Mouse (Mus musculus) layer of hippocampus, adult 9-10 months (tissue): ENCODE data around the gene Fhdc1.

Experiments
- DNase-seq: peaks from one replicate; pipeline ENCODE4 v3.0.0; 2022; ENCODE audit warnings: low spot score

Fhdc1 gene

DNA sequence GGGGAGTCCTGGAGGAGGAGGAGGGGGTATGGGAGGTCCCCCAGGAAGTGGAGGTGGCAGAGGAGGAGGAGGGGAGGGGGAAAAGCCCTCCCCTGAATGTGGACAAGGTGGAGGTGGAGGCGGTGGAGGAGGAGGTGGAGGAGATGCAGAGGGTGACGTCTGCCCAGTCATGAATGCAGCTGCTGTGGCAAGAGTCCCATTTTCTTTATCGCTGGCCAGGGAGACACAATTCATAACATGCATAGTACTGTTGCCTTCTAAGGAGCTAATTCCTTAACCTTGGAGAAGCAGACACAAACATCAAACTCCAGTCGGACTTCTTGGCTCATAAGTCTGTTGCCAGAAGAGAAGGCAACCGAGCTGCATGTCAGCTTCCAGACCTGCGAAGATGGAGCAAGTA lies 5.8 kb downstream of the Fhdc1 start:
- no peak for DNase-seq

DNA sequence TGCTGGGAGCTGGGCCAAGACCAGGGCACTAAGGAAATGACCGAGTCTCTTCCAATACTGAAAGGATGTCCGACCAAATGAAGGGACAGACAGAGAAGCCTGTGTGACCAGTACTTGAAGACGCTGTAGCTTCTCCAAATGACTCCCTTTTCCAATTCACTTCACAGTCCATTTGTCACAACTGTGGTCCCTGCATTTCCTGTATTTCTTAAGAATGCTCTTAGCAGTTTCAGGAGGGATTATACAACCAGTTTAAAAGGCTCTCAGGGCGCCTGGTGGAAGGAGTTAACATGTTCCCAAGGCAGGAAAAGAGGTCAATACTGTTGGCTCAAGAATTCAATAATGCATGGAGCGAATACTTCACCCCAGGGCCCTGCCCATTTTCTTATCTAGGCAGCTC lies 7.3 kb downstream of the Fhdc1 start:
- DNase-seq, result no peak

DNA sequence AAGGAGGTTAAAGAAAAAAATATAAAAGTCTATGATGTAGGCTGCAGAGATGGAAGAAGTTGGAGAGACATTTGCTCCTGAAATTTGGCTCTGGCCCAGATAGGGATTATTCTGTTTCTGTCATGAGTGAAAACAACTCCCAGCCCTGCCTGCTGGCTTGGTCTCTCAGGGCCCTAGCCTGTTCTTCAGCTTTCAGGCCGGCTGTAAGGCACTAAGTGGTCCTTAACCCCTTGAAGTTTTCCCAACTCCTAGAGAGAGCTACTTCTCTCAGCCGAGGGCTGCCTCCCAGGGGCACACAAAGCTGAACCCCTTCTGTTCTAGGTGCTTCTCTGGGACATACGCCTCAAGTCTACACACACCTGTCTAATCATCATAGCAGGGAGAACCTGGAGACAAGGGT lies 7.7 kb downstream of the Fhdc1 start:
- no peak for DNase-seq

DNA sequence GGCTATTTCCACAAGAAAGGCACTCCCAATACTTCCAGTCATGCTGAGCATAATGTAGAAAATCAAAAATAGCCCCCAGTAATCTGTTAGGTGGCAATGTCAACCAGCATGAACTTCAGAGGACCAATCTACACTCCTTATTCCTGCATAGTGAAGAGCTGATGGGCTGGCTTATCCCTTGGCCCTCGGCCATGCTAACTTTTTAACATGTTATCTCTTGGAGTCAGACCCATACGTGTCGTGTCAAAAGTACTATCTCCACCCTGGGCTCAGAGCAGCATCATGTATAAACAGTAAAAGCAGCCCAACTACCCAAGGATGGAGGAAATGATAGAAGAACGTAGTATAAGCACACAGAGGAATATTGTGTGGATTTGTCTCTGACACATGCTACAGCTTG lies 9.1 kb downstream of the Fhdc1 start:
- no peak for DNase-seq

DNA sequence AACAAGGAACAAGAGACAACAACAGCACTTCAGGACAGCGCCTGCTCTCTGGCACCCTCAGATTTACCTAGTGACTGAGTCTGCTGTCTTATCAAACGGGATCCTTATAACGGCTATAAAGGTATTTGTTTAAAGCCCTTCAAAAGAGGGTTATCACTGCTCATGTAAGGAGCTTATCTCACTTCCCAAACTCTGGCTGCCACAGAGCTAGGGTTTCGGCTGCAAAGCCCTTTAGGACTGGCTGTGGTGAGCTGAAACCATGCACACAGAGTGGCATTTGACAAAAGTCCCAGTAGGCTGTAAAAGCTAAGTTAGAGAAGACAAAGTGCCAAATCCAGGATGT lies 12.1 kb downstream of the Fhdc1 start:
- DNase-seq, result no peak

DNA sequence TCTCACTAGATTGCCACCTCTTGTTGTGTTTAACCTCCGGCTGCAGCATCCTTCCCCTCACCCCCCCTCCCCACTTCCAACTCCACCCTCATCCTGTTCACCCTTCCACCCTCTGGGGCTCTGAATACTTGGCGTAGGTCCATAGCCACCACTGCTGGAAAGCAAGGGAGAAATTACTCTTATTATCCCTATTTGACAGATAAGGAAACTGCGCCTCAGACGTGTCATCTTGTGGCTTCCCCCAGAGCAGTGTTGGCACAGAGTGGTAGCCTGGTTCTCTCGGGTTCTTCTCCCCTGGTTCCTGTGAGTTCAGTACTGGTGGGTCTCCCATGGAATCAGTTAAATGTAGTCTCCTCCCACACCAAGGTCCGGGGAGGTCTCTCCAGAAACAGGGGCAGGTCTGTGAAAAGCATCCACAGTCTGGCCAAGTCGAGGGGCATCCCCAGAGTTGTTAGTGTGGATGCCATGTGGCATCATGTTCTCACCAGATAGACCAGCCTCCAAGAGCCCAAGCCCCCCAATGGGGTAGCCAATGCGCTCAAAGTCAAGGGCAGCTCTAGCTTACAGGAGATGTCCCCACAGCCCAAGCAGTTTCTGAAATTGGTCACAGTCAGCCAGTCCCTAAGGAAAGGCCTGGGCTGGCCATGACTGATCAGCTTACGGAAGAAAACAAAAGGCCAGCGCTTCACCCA lies 12.7 kb downstream of the Fhdc1 start:
- DNase-seq, result no peak

DNA sequence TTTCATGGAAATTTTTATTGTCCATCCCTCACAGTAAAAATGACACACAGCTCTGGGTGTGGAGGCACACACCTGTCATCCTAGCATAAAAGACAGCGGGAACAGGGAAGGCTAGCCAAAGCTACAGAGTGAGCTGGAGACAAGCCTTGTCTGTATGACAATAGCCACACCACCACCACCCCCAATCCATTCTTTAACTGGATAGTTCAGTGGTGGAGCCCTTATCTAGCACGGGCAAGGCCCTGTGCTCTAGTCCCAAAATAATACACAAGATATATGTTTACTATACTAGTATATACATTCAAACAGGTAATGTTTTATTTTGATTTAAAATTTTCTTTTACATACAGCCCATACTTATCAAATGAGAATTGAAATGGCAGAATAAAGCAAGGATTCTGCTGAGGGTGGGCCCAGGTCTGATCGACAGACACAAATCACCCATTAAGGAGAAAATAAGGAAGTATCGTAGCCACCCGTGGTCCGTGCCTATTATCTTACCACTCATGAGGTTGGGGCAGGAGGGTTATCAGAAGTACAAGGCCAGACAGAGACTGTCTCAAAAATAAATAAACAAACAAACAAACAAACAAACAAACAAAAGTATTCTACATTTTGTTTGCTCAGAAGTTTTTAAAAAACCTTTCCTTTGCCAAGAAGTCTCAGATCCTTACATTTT lies 14.3 kb downstream of the Fhdc1 start:
- DNase-seq, result no peak

DNA sequence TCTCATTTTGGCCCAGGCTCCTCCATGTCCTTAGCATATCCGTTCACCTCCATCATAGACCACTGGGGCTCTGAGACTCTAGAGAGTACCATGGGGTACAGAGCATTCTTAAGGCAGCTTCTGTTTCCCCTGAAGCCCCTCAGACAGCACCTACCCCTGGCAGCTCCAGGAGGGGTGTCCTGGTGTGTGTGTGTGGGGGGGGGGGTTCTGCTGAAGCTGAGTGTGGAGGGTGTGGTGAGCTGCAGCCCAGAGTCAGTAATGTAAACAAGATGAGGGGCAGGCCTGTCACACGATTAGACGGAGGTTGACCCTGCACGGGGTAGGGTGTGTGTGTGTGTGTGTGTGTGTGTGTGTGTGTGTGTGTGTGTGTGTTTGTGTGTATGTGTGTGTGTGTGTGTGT lies 18.5 kb downstream of the Fhdc1 start:
- DNase-seq, result no peak

DNA sequence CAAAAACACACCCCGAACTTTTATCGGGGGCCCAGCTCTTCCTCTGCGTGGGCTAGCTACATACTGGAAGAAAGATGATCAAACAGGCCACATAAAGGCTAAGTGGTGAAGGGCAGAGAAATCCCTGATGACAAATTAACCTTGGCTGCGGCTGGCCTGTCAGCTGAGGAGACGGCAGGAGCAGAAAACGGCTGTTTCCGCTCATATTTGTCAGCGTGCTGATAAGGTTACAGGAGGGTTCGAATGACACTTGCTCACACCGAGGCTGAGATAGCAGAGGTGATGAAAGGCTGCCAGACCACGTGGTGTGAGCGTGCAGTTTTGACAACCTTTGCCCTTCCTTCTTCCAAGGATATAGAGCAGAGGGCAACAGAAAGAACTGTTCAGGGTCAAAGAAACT lies 19.3 kb downstream of the Fhdc1 start:
- no peak for DNase-seq

DNA sequence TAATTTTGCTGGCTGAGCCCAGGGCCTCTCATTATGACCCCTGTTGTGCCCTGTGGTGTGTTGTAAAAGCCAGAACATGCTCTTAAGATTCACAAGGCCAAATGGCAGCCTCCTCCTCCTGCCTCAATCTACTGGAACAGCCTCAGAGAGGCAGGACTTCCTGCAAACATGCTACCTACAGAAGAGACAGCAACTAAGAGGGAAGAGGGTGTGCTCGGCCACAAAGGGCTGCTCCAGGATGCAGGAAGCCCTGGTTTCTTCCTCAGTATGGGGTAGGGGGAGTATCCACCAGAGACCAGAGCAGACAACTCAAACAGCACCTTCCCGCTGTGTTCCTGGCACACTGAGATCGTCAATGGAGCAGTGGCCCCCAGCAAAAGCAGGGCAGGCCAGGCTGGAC lies 19.7 kb downstream of the Fhdc1 start:
- DNase-seq, result no peak

DNA sequence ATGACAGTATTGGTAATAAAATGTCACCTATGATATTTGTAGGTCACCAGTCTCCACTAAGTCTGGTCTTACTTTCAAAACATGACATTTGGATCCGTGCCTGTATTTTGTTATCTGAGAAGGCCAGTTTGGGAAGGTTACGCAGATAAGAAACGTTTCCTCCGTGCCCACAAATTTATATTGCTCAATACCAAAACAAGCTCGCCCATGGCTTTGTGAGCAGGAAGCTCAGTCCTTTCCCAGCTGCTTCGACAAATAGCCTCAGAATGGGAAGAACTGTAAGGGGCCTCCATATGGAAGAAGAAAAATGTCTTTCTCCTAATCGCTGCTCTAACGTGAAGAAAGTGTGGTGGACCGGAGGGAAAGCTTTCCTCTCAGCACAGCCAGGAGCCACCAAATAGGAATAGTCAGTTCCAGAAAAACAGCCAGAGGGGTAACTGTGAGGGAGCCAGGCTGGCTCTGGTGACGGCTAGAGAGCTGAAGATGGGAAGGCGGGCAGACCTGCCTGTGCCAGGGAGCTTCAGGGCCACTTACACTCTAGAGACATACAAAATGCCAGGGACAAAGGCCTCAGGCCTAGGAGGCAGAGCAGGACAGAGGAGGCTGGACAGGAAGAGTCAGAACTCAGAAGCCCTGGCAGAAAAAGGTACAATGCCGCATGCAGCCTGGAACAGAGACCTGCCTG lies 24.4 kb downstream of the Fhdc1 start:
- no peak for DNase-seq

DNA sequence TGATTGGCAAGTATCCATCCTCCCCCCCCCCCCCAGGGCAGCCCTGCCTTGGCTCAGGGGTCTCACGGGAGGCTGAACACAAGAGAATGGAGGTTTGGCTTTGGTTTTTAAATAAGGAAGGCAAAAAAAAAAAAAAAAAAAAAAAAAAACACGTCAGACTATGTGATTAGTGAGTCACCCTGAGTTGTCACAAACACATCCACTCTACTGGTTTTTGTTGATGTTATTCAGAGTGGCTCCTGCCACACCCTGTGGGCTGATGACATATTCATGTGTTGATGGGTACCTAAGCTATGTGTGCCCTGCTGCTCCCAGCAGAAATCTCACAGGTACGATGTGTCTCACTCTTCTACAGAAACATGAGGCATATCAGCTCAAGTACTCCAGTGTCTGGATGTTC lies 29.6 kb downstream of the Fhdc1 start:
- no peak for DNase-seq

DNA sequence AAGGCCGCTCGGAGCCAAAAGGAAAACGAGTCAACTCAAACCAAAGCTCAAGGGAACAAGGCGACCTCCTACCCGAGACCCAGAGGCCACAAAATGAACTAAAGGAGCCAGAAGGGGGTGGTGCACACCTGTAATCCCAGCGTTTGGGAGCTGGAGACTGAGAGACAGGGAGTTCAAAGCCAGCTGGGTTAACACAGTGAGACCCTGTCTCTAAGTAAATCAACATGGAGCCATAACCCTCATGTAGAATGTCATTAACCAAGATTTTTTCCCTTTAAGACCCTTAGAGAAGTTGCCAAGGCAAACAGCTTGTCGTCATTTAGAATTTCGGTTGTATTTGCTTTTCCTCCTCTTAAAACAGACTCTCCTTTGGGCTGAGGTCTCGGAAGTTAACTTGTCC lies 31.2 kb downstream of the Fhdc1 start:
- DNase-seq, result no peak

DNA sequence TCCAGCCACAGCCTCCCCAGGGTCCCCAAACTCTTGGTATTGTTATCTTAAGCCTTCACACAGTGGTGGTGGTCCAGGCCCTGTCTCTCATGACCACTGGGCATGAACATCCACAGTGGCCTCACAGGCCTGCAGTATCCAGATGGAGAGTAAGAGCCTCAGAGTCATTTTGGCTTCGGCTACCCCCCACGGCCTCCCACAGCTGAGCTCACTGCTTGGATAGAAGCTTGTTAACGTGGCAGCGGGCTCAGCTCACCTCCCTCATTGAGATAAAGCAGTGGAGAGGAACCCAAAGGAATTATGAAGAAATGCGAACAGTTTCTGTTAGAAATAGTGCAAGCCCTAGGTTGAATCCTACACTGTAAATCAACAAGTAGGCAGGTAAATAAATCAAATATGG lies 32.4 kb downstream of the Fhdc1 start:
- no peak for DNase-seq

DNA sequence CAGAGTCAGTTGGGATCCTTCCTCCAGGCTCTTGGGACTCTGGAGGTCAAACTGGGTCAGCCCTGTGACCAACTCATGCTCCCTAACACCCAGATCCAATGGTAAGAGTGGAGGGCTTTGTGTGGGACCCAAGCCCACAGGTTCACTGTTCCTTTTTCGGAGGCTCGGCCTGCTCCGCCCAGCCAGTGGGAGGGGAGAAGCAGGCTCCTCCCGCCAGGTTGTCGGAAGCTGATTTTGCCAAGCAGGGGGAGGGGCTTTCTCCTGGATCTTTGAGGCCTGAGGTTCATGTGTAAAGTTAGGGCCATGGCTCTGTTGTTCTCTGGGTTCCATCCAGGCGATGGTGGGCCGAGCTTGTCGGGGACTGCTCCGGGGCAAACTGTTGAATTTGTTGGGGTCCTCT lies 34.4 kb downstream of the Fhdc1 start:
- no peak for DNase-seq

DNA sequence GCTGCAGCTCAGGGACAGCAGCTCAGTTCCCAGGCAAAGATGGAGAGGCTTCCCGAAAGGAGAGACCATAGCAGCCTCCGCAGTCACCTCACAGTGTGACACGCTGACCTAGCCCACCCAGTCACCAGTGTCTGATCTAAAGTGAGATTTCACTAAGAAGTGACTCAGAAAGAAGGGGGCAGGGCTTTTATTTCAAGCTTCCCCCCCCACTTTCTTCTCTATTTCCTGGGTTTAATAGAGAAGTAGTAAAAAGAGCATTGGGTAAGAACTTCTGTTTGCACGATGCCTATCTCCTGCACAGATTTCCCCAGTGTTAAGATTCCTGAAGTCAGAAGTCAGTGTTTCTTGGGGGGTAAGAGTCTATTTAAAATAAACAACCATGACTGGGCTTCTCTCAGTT lies 37.3 kb downstream of the Fhdc1 start:
- no peak for DNase-seq

DNA sequence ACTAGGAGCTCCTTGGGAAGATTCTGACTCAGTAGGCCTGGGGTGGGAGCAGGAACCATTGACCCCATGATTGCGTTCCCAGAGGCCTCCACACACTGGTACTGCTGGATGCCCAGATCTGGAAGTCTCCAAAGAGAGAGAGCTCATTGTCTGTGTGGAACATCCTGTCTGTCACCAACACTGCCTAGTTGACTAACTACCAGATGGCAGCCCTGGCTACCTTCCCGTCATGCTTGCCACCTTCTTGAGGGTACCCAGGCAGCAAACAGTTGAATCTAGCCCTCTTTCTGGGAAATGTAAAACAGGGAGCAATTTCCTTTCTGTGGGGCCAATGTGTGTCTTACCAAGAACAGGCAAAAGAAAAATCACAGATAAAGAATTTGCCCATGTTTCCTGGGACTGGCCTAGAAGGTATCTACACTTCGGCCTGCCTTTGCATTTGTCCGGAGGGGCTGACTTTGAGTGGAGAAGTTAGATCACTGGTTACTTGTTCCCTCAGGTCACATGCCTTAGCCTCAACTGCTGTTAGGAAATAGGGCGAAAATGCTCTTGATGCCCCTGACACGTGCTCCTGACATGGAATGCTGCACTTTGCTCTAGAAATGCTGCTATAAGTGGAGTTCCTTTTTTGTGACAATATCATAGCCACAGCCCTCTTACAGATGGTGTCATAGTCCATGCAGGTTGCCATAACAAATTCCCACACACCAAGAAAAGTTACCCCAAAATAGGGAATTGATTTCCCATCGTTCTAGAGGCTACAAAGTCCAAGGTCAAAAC lies 40.6 kb downstream of the Fhdc1 start:
- peak; percentile 40 for DNase-seq

DNA sequence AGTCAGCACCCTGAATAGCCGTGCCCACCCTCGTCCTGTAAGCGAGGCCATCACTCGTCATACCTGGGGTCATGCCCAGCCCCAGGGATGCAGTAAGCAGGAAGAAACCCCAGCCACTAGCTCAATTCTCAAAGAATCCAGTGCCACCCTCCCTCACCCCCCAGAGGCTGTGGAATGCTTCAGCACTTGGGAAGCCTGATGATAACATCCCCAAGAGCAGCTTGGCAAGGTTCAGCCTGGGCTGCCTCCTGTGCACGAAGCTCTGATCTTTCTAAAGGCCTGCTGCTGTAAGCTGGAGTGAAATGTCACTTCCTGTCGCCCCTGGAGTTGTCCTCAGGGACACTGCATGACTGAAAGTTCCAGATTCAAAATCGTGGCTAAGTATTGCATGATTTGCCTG lies 41.4 kb downstream of the Fhdc1 start:
- no peak for DNase-seq

DNA sequence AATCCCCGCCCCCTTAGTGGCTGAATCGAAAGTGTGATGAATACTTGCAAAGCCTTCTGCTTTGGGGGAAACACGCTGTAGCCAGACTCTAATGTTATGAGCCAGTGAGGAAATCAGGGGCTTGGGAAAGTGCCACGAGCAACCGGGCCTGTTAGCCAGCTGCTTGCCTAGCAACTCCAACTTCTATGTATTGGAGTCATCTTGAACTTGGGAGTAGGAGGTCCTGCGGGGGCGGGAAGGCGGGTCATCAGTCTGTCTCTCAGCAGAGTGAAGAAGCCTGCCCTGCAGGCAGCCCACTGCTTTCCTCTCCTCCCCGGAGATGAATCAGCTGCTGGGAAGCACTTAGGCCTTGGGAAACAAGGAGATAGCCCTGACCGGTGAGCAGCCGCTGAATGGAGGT lies 42.1 kb downstream of the Fhdc1 start:
- peak; percentile 20 for DNase-seq

DNA sequence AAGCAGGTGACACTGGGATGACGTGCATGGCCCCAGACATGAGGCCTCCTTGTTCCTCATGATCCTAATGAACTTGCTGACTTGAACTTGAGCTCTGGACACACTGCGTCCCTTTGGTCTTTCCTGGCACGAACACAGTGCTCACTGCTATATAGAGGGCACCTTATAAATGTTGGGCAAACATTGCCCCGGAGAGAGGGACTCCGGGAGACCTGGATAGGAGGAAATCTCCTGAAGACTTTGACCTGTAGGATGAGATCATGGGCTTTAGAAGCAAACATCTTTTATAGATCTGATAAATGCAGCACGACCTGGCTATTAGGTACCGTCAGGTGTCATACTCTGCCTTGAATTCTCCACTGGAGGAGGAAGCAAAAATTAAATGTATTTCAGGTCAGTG lies 43.3 kb downstream of the Fhdc1 start:
- DNase-seq, result no peak

DNA sequence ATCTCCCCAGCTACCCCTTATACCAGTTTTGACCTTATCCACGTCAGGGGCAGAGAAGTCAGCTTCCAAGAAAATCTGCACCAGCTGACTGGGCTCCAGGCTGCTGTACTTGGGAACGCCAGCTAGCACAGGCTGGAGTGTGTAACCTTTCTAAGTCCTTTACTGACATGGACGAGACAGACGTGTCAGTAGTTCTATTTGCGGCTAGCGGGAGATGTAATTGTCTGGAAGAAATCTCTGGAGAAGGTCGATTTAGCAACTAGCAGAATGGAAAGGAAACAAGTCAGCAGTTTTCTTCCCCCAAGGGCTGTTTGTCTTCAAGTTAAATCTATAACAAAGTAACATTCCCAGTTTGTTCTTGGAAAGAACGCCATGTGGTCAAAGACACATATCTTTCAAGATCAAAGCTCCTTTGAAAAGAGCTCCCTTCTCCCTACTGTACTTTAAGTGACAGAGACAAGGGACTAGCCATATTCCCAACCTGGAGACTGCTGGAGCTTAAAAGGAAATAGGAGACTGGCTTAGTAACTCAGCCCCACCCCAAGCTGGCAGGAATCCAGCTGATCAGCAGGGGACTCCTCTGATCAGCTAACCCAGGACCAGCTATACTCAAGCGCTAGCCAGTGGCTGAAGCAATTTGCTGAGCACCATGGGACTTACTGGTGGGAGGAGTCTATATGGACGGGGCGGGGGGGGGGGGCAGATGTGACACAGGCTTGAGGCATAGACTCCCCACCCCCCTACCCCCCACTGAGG lies 44.8 kb downstream of the Fhdc1 start:
- no peak for DNase-seq

DNA sequence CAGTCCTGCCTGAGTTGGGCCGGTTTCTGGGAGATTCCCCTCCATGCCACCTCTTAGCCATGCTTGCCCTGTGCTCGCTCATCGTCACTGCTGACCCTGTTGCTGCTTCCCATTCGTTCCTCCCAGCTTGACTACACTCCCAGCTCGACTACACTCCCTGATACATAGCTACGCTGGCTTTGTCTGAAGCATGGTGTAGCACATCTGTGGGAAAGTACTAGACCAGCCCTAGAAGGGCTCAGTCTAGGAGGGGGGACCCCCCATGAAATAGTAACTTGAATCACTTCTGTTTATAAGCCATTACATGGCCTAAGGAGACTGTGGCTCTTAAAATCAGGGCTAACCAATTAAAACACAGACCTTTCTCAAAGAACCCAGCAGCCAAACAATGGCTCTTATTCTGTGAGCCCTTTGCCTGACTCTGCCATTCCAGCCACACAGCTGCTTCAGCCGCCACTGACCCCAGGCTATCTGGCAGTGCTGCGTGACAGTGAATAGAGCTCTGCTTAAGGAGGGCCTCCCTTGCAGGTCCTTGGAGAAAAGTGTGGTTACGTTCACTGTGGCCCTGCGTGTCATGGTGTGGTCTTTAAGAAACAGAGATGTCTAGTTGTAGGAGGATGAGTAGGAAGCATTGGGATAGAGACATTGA lies 47.3 kb downstream of the Fhdc1 start:
- no peak for DNase-seq
